Mouse (Mus musculus) heart, adult 9 months (tissue): ENCODE data around the gene Tead2.

ENCODE experiments used
- DNase-seq, 2 experiments: peaks; one replicate each; pipeline ENCODE4 v3.0.0; 2022; ENCODE audit warnings: low spot score in 2 of 2

Tead2 gene

DNA sequence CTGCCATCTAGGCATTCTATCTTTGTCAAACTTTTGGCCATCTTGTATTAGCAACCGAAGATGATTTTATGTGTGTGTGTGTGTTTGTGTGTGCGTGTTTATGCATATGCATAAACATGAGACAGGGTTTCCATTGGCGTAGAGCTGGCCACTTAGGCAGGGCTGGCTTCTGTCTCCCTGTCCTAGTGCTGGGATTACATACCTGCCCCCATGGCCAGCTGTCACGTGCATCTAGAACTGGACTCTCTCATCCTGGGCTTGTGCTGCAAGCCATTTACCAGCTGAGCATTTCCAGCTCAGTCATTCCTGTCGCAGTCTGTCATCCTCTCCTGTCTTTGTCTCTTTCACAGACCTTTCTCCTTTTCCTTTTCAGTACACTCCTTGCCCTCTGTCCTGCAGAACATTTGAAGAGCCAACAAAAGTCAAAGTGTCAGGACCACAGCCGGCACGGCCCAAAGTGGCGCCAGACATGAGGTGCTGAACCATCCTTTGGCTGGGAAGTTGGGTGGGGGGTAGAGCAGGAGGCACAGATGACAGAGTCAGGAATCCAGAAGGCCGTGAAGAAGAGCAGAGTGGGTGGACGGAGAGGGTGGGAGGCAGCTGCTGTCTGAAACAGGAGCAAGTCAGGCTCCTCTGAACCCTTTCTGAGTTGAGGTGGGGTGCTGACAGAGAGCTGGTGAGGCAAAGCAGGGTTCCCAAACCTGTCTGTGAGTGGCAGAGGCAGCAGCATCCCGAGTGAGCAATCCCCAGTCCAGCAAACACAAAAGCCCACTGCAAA, 41.7 kb downstream of the Tead2 start:
- DNase-seq: no peak

DNA sequence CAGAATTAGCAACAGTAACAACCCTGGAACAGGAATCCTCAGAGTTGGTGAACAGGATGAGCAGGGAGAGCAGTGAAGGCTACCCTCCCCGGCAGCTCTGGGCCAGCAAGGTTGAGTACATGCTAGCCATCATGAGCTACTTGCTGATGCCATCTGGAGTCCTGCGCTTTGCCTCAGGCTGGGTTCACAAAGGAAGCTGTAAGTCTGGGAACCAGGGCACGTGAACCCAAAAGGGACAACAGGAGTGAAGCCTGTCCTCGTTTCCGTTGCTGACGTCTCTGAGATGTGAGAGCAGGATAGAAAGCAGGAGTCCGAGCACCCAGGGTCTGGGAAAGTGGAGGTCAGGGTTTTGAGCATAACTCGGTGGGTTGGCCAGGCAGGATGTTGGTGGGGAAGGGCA, 43.7 kb downstream of the Tead2 start:
- DNase-seq: no peak

DNA sequence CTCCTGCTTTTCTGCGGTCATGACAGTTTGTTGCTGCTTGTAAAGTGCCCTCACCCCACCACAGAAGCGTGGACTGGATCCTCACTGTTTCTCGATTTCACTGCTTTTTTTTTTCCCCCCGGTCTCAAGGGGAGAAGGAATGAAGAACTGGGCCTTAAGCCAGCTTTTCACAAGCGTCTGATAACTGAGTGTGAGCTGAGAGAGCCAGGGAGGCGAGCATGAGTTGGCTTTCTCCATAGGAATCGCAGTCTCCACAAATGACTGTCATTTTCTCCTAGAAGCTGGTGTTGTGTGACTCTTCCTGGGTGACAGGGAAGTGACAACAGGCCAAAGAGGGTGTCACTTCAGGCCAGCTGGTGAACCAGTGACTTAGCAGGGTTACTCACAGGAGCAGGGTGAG, 46.7 kb downstream of the Tead2 start:
- no peak for DNase-seq

DNA sequence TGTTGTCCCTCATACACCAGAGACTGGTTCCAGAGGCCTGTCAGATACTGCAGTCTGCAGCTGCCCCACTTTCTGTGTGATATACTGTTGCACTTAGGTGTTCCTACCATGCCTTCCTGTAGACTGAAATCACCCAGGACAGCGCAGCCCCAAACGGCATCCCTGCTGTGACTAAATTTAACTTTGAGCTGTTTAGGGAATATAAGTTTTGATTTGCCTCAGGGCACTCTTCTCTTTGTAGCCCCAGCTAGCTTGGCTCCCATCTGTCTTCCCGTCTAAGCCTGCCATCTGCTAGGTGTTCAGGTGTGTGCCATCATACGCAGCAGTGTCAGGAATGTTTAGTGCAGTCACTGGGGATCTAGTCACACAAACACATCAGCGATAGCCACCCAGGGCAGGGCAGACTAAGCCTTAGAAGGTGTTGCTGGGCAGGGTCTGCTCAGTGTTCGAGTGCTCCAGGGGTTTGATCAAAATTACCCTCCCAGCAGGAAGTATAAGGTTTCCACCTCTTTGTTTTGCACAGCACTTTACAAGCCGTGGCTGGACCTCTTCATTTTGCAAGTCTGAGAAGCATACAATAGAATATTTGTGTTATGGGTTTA, 47.6 kb downstream of the Tead2 start:
- no peak for DNase-seq

DNA sequence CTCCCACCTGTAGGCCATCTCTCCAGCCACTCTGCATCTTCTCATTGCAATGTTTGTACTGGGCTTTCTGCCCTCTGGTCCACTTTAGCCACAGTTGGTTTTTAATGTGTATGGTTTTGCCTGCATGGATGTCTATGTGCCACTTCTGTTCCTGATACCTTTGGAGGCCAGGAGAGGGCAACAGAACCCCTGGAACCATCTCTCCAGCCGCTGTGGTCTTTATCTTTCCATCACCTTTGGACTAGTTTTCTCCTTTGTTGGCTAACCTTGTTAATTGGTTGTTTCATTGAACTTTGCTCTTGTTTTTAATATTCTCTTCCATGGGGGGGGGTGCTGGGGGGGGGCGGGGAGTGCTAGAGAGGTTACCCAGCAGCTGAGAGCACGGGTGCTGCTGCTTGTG, 48.8 kb downstream of the Tead2 start:
- no peak for DNase-seq

DNA sequence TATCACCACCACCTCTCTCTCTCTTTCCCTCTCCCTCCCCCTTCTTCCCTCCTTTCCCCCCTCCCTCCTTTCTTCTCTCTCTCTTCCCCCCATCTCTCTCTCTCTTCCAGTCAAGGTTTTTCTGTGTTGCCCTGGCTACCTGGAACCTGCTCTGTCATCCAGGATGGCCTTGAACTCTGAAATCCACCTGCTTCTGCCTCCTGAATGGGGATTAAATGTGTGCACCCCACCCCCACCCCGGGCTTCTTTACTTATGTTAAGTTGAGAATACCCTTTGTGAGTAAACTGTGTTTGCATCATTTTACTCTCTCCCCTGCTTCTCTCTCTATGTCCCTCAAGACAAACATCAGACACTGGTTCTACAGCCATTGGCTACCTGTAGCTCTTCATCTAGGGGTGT, 50.0 kb downstream of the Tead2 start:
- DNase-seq: no peak

DNA sequence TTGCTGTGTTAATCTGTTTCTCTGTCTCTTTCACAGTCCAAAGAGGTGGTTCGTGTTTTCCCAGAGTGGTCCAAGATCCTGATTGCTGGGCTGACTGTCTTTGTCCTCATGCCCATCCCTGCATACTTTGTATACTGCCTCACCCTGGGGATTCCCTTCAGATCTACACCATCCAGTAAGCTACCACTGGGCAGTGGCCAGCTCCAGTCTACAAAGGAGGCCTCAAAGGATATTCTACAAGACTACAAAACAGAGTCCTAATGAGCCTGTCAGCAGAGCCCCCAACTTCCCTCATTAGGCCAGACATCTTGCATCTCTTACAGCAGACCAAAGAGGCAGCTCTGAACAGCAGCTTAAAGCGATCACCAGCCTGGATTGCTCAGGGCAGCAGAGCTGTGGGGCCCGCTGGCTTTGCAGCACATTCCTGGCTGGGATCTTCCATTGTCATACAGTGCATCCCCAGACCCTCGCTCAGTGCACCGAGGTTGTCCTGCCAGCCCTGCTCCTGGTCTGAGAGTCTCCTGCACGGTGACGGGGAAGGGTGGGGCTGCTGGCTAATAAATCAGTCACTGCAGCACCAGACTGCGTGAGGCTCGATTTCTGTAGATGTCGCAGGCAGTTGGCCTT, 57.3 kb downstream of the Tead2 start:
- DNase-seq: no peak

DNA sequence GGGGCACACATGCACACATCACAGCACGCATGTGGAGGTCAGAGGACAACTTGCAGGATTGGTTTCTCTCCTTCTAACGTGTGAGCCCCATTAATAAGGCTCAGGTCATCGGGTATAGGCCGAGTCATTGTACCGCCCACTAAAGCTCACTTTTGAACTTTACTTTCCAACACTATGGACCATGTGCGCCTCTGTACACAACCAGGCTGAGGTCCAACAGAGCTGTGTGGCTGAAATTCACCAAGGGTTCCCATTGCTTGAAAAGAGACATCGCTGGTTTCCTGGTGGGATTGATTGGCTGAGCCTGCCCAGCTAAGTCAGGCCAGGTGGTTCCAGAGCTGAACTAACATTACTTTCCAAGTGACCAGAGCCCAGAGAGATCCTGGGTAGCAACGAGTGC, 58.1 kb downstream of the Tead2 start:
- DNase-seq: no peak

DNA sequence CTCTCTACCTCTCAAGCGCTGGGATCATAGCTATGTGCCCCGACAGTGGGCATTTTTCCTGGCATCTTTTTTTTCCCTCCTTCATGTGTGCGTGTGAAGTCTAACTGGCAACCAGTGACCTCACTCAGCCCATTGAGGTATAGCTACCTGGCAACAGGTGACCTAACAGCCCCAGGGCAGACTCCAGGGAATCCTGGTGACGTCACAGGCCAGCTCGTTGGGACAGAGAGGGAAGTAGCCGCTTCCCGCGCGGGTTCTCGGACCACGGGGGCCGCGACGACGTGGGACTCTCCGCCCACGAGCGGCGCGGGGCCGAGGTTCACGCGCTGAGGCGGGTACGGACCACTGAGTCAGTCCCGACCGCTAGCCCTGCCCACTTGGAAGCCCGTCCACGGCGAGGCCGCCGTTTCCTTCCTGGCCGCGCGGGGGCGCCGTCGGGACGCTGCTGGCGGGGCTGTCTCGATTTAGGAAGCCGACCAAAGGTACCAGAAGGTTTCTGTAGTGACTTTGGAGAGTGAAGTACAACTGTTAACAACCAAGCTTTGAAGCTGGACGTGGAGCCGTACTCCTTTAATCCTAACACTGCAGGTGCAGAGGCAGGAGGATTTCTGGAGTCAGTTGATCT, 61.7 kb downstream of the Tead2 start, which contains the start of gene Slc6a21:
Slc6a21 (plus strand) TSS at position 378 of the 625 bp plus-strand sequence.
- DNase-seq: peak; percentile 54 to 64
